Mouse (Mus musculus) C2C12 (cell line): ENCODE results near the gene Kif17. TPM values are rescaled to one million over a fixed set of nuclear protein-coding genes. Genes with fewer than 3 reads are reported as not detected.

ENCODE experiments used
- H3K27me3 ChIP-seq: one replicate; pipeline ENCODE4 v1.6.1; 2011; ENCODE audit not compliant: control insufficient read depth, insufficient read depth, insufficient read length
- H3K36me3 ChIP-seq: one replicate; pipeline ENCODE4 v1.6.1; 2011; ENCODE audit not compliant: control insufficient read depth, insufficient read depth
- H3K4me3 ChIP-seq: one replicate; pipeline ENCODE4 v1.5.1; 2011; ENCODE audit warnings: mild to moderate bottlenecking, control low read depth; ENCODE audit not compliant: poor library complexity, insufficient read depth, severe bottlenecking
- H3K79me2 ChIP-seq: one replicate; pipeline ENCODE4 v1.6.1; 2011; ENCODE audit not compliant: control insufficient read depth, insufficient read depth
- H3K79me3 ChIP-seq: one replicate; pipeline ENCODE4 v1.6.1; 2011; ENCODE audit warnings: low read depth, control low read depth
- H3ac ChIP-seq: one replicate; pipeline ENCODE3; 2011; ENCODE audit warnings: low read depth; ENCODE audit not compliant: control insufficient read depth, insufficient read length
- CEBPB ChIP-seq: IDR thresholded peaks from one replicate; pipeline ENCODE4 v1.6.1; 2011; ENCODE audit warnings: low read depth, mild to moderate bottlenecking, control low read depth, moderate library complexity
- CTCF ChIP-seq: IDR thresholded peaks from one replicate; pipeline ENCODE4 v1.5.1; 2011; ENCODE audit not compliant: control insufficient read depth, insufficient read depth, insufficient read length
- FOSL1 ChIP-seq: IDR thresholded peaks from one replicate; pipeline ENCODE4 v1.8.0; 2011; ENCODE audit warnings: mild to moderate bottlenecking, low read length; ENCODE audit not compliant: poor library complexity, insufficient read depth, severe bottlenecking
- MAX ChIP-seq: IDR thresholded peaks from one replicate; pipeline ENCODE4 v1.6.1; 2011; ENCODE audit warnings: mild to moderate bottlenecking, control low read depth
- MYOD1 ChIP-seq: IDR thresholded peaks from one replicate; pipeline ENCODE4 v1.6.1; 2011; ENCODE audit warnings: low read depth; ENCODE audit not compliant: control insufficient read depth, insufficient read length
- MYOG ChIP-seq: IDR thresholded peaks from one replicate; pipeline ENCODE4 v1.6.1; 2011; ENCODE audit not compliant: control insufficient read depth, insufficient read length; ENCODE audit errors: extremely low read depth
- USF1 ChIP-seq: IDR thresholded peaks from one replicate; pipeline ENCODE4 v1.6.1; 2011; ENCODE audit warnings: low read depth, mild to moderate bottlenecking, control low read depth, moderate library complexity
- polyA plus RNA-seq: library from polyadenylated mRNA; unstranded; fragments of >200 nt; fragmentation: generic; extraction: Trizol; gene quantifications from one replicate; pipeline ENCODE4 v1.2.1, GENCODE M21; 2012; ENCODE audit warnings: missing spikeins

The Kif17 gene
- polyA plus RNA-seq, 1 experiment, result 0.02 TPM

DNA sequence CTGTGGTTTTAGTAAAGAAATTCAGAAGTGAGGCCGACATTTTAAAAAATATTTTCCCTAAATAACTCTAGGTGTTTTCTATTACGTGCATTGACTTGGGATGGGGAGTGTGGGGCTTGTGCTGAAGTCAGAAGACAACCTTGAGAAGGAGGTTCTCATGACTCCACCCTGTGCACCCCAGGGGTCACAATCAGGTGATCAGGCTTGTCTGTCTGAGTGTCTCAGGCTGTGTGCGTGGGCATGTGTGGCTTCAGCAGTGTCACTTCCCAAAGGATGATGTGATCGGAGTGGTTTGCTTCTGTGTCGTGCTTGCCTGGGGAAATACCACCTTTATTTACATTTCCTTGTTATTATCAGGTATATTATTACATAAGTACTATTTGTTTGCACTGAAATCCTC, 30.9 kb upstream of the Kif17 start:
- H3K36me3 ChIP-seq, result peaks cover 55% of the 10 kb centered on the region
- H3ac ChIP-seq, result no peak overlapping the region
- peaks cover 73% of the 10 kb centered on the region for H3K79me2 ChIP-seq
- TF ChIP-seq MYOG (no peak), MYOD1 (no peak), CEBPB (no peak), MAX (no peak), CTCF (no peak), USF1 (no peak), FOSL1 (no peak)
- peaks cover 58% of the 10 kb centered on the region for H3K79me3 ChIP-seq
- no peak overlapping the region for H3K4me3 ChIP-seq
- no peaks in the 10 kb centered on the region for H3K27me3 ChIP-seq

DNA sequence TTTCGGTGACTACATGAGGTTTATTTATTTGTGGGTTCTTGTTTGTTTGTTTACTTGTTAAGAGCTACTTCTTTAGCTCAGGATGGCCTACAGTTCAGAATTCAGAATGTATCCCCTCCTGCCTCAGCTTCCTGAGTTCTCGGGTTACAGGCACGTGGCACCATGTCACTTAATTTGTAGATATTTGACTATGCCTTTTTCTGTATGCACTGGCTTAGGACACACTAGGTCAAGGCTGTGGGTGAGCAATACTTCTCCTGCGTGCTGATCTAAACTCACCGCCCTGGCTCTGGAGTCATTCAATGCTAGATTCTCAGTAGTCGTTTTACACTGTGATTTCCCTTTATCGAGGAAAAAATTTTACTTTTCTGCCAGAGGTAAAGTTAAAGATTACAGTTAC, 29.5 kb upstream of the Kif17 start:
- no peak overlapping the region for H3K4me3 ChIP-seq
- H3K79me2 ChIP-seq, result peaks cover 71% of the 10 kb centered on the region
- peaks cover 58% of the 10 kb centered on the region for H3K79me3 ChIP-seq
- no peak overlapping the region for H3ac ChIP-seq
- TF ChIP-seq MYOD1, result no peak
- no peak for TF ChIP-seq CEBPB
- no peak for TF ChIP-seq MAX
- peak; percentile 3 for TF ChIP-seq USF1
- TF ChIP-seq CTCF, result no peak
- H3K27me3 ChIP-seq, result no peaks in the 10 kb centered on the region
- H3K36me3 ChIP-seq, result peaks cover 61% of the 10 kb centered on the region

DNA sequence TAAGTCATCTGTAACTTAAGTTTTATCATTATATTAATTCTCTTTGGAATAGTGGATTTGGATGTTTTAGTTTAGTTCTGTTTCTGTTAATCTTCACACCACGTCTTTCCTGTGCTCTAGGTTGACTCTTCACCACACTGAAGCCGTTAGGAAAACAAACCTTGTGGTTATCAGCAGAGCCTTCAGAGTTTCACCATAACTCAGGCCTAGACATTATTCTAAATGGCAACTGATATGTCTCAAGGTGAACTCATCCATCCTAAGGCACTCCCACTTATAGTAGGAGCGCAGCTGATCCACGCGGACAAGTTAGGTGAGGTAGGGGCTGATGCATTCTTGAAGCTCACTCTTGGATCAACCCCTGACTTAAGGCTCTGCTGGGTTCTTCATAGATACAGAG, 28.8 kb upstream of the Kif17 start:
- TF ChIP-seq CTCF (no peak), MYOD1 (no peak), FOSL1 (no peak), MAX (no peak), CEBPB (no peak)

GRCm38 (mm10) chr4:138222396-138222795, 27.8 kb upstream of the Kif17 start:
- peaks cover 75% of the 10 kb centered on the region for H3K36me3 ChIP-seq

More for the DNA sequence above, 28.8 kb upstream of the Kif17 start:
- Histone ChIP-seq H3K36me3 (peaks cover 68% of the 10 kb centered on the region), H3K79me3 (peaks cover 58% of the 10 kb centered on the region), H3ac (no peak overlapping the region), H3K27me3 (no peaks in the 10 kb centered on the region), H3K79me2 (peaks cover 71% of the 10 kb centered on the region), H3K4me3 (no peak overlapping the region)

GRCm38 (mm10) chr4:138223623-138224022, 26.6 kb upstream of the Kif17 start:
- Histone ChIP-seq H3K79me2 (peaks cover 56% of the 10 kb centered on the region), H3K79me3 (peaks cover 44% of the 10 kb centered on the region), H3ac (no peak overlapping the region), H3K27me3 (no peaks in the 10 kb centered on the region), H3K36me3 (peaks cover 82% of the 10 kb centered on the region), H3K4me3 (no peak overlapping the region)
- TF ChIP-seq CEBPB (no peak), CTCF (no peak), MAX (no peak), FOSL1 (no peak), USF1 (no peak), MYOG (no peak), MYOD1 (no peak)

More at GRCm38 (mm10) chr4:138222396-138222795, 27.8 kb upstream of the Kif17 start:
- Histone ChIP-seq H3ac (no peak overlapping the region), H3K27me3 (no peaks in the 10 kb centered on the region), H3K4me3 (no peak overlapping the region), H3K79me3 (peaks cover 57% of the 10 kb centered on the region), H3K79me2 (peaks cover 68% of the 10 kb centered on the region)
- TF ChIP-seq USF1 (no peak), MYOD1 (no peak), MYOG (no peak), FOSL1 (no peak), CTCF (no peak), CEBPB (no peak), MAX (no peak)

GRCm38 (mm10) chr4:138246756-138247665, 3.2 kb upstream of the Kif17 start:
- no peaks in the 10 kb centered on the region for H3K79me2 ChIP-seq
- H3K79me3 ChIP-seq, result no peaks in the 10 kb centered on the region
- H3K27me3 ChIP-seq, result no peaks in the 10 kb centered on the region
- peaks cover 39% of the 10 kb centered on the region for H3K36me3 ChIP-seq
- no peak overlapping the region for H3K4me3 ChIP-seq
- no peak for TF ChIP-seq CTCF
- TF ChIP-seq CEBPB, result no peak
- no peak for TF ChIP-seq MAX
- no peak for TF ChIP-seq FOSL1
- TF ChIP-seq USF1, result no peak
- TF ChIP-seq MYOD1, result no peak
- no peak overlapping the region for H3ac ChIP-seq
